Mouse (Mus musculus): ENCODE measurements around the gene Crybg2. TPM values are rescaled to one million over a fixed set of nuclear protein-coding genes. Genes with fewer than 3 reads are reported as not detected.

Gene Crybg2
- polyA plus RNA-seq (2014; fragmentation: Nextera tagmentation; extraction: Ambion mirVana): 0.72 and 1.9 TPM in 2 replicates

DNA sequence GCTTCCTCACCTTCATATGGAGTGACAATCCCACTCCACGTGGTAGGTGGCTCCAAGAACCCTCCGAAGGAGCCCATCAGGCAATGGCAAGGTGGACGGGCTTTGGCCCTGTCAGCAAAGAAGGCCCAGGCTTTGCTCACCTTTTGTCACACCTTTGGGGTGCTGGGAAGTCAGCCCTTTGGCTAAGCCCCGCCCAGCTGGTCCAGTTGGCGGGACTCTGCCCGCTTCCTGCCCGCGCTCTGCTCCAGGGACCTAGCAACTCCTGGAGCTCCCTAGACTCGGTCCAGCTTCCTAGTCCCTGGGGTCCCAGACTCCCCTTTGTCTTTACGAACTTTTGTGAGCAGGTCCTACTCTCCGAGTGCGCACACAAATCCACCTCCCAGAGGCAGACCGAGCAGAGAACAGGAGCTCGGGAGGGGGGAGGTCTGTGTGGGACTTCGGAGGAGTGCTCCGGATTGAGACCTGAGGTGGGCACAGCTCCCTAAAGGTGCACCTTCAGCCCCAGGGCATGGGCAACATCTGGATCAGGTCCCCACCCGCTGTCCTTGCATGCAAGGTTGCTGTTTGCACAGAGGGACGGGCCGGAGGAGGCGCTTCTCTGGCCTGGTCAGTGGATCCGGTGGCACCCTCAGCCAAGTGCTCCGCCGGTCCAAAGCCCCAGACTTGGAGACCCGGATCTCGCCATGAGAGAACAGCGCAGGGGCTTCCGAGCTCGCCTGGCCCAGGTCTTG lies at the start of gene Crybg2:
Crybg2 (plus strand) TSS at position 681 of the 731 bp plus-strand sequence.
- H3K4me3 ChIP-seq (ENCODE audit: low read depth, low read length): no peak within 1 kb of the TSS
- no peaks in the 10 kb centered on the region for H3K9me3 ChIP-seq (replicated peaks; ENCODE audit: control insufficient read depth, low read length)
- H3K27ac ChIP-seq (ENCODE audit: low read depth, low read length): no peak within 1 kb of the TSS
- DNase-seq (ENCODE audit: low spot score) (no peak), ATAC-seq (no peak)
- no peak within 1 kb of the TSS for H3K4me2 ChIP-seq (ENCODE audit: low read length)
- 46% methylated on average over 28 of the region's 28 CpGs for WGBS
- H3K27me3 ChIP-seq (replicated peaks; ENCODE audit: control insufficient read depth, insufficient read depth, low read length): no peaks in the 10 kb centered on the region
- H3K36me3 ChIP-seq (ENCODE audit: control insufficient read depth, insufficient read depth, low read length): no peaks in the 10 kb centered on the region
- H3K9ac ChIP-seq (ENCODE audit: low read length): no peak within 1 kb of the TSS
- no peaks in the 10 kb centered on the region for H3K4me1 ChIP-seq (ENCODE audit: control insufficient read depth, insufficient read depth, low read length)

DNA sequence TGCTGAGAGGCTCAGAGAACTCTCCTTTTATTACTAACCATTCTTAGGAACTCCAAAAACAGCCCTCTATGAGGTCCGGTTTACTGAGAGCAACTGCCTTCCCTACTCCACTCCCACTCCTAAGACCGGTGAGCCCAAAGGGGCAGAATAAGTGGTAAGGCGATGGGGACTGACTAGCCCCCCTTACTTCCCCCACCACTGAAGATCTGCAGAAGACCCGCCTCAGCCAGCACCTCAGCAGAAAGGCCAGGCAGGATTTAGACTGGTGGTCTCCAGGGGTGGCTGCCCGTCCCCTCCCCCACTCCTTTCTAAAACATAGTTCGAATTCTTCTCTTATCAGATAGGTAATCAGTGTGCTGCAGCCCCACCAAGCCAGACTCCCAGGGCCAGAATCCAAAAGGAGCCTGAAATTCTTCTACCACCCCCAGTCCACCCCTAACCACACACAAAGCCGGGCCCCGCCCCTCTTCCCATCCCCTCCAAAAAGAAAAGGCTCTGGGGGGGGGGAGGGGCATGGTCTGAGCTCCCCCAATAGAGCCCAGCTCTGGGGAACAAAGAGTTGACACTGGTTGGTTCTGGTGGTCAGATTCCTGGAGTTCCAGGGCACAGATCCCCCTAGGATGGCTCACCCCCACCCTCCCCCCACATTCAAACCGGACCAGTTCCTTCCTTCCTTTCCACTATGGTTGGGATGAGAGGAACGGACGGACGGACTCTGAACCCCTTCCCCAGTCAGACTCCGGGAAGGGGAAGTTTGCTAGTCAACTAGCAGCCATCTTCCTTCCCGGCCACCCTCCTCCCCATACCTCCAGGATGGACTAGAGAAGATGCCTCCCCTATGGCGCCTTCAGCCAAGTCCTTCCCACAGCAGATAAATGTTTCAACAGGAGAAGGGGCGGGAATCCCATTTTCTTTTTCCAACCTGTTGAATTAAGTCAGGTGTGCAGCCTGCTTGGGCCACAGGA lies 48.9 kb upstream of the Crybg2 start:
- ATAC-seq (no peak), DNase-seq (ENCODE audit: low spot score) (no peak)
- no peak overlapping the region for H3K4me2 ChIP-seq (ENCODE audit: low read length)
- H3K9ac ChIP-seq (ENCODE audit: low read length): no peak overlapping the region
- H3K9me3 ChIP-seq (replicated peaks; ENCODE audit: control insufficient read depth, low read length): no peaks in the 10 kb centered on the region
- no peak overlapping the region for H3K27ac ChIP-seq (ENCODE audit: low read depth, low read length)
- H3K36me3 ChIP-seq (ENCODE audit: control insufficient read depth, insufficient read depth, low read length): no peaks in the 10 kb centered on the region
- H3K27me3 ChIP-seq (replicated peaks; ENCODE audit: control insufficient read depth, insufficient read depth, low read length): no peaks in the 10 kb centered on the region
- WGBS: 6% methylated on average over 16 of the region's 16 CpGs
- no peaks in the 10 kb centered on the region; the same call in 1 of the 2 replicates for H3K4me1 ChIP-seq (ENCODE audit: control insufficient read depth, insufficient read depth, low read length)
- no peak overlapping the region for H3K4me3 ChIP-seq (ENCODE audit: low read depth, low read length)

DNA sequence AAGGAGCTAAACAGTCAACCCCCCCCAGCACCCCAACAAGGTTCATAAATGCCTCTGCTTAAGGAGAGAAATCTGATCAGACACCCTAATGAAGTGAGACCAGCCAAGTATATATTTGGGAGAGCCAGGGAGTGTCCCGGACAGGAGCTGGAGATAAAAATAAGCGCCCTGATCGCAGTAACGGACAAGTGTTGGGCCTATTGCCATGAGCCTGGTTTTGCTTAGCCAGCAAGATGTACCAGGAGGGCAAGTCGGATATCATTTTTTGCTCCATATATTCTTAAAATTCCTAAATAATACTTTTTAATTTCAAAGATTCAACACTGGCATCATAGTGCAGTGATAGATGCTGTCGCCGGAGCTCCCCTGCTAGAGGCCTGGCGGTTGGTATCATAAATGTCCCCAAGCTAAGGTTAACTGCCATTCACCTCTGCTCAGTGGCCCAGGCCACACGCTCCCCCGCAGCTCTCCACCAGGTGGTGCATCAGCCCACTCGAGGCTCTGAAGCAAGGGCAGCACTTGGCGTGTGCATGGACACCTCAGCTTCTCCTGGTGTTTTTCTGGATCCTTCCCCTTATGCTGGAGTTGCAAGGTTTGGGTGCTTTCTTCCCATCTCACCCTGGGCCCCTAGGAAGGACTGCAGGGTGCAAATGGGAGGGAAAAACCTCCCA lies 47.6 kb upstream of the Crybg2 start:
- no peak for DNase-seq (ENCODE audit: low spot score)
- H3K4me2 ChIP-seq (ENCODE audit: low read length): no peak overlapping the region

DNA sequence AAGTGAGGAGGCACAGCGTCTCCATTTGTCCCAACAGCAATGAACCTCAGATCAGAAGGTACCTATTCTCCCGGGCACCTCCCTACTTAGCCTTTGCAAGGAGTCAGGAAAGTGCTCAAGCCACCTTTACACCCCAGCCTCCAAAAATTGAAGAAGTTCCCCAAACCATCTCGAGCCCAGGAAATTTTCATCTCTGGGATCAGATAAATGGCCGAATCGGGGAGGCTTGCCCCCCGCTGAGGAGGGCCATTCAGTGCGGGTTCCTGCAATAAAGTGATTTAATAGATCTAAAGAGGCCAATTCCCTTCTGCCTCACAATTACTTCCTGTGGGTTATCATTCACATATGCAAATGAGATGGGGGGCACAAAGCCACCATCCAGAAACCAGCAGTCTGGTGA lies 44.4 kb upstream of the Crybg2 start:
- H3K9ac ChIP-seq (ENCODE audit: low read length): no peak overlapping the region
- DNase-seq (ENCODE audit: low spot score): no peak
- peaks cover 14% of the 10 kb centered on the region for H3K4me1 ChIP-seq (ENCODE audit: control insufficient read depth, insufficient read depth, low read length)
- no peaks in the 10 kb centered on the region for H3K36me3 ChIP-seq (ENCODE audit: control insufficient read depth, insufficient read depth, low read length)
- H3K9me3 ChIP-seq (replicated peaks; ENCODE audit: control insufficient read depth, low read length): no peaks in the 10 kb centered on the region
- no peak overlapping the region for H3K4me2 ChIP-seq (ENCODE audit: low read length)
- H3K4me3 ChIP-seq (ENCODE audit: low read depth, low read length): no peak overlapping the region
- 4% methylated on average over 7 of the region's 7 CpGs for WGBS
- no peak for ATAC-seq
- no peak overlapping the region for H3K27ac ChIP-seq (ENCODE audit: low read depth, low read length)
- peaks cover 17% of the 10 kb centered on the region for H3K27me3 ChIP-seq (replicated peaks; ENCODE audit: control insufficient read depth, insufficient read depth, low read length)

More for the DNA sequence above, 47.6 kb upstream of the Crybg2 start:
- Histone ChIP-seq H3K27ac (ENCODE audit: low read depth, low read length) (no peak overlapping the region), H3K4me3 (ENCODE audit: low read depth, low read length) (no peak overlapping the region), H3K9me3 (replicated peaks; ENCODE audit: control insufficient read depth, low read length) (no peaks in the 10 kb centered on the region), H3K4me1 (ENCODE audit: control insufficient read depth, insufficient read depth, low read length) (peaks cover 5% of the 10 kb centered on the region), H3K9ac (ENCODE audit: low read length) (no peak overlapping the region), H3K27me3 (replicated peaks; ENCODE audit: control insufficient read depth, insufficient read depth, low read length) (peaks cover 8% of the 10 kb centered on the region), H3K36me3 (ENCODE audit: control insufficient read depth, insufficient read depth, low read length) (no peaks in the 10 kb centered on the region)
- no peak for ATAC-seq
- 46% methylated on average over 12 of the region's 12 CpGs for WGBS

DNA sequence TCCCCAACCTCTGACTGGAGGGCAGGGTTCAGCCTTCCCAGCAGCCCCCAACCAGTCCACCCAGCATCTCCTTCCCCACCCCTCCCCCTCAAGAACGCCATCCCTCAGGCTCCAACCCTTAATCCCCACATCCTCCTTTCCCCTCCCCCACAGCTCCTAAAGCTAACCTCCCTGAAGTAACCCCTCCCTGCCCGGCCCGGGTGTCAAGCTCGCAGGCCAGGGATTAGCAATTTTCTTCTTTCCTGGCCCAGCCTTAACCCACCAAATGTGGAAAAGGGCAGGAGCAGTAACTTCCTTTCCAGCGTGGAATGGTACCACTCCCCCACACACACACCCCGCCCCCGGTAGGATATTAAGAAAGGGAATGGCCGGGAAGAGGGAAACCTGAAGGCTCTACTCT lies 43.8 kb upstream of the Crybg2 start:
- H3K27me3 ChIP-seq (replicated peaks; ENCODE audit: control insufficient read depth, insufficient read depth, low read length): peaks cover 17% of the 10 kb centered on the region
- H3K27ac ChIP-seq (ENCODE audit: low read depth, low read length): no peak overlapping the region
- H3K9me3 ChIP-seq (replicated peaks; ENCODE audit: control insufficient read depth, low read length): no peaks in the 10 kb centered on the region
- WGBS: 2% methylated on average over 8 of the region's 8 CpGs
- H3K36me3 ChIP-seq (ENCODE audit: control insufficient read depth, insufficient read depth, low read length): no peaks in the 10 kb centered on the region
- no peak overlapping the region for H3K4me2 ChIP-seq (ENCODE audit: low read length)
- DNase-seq (ENCODE audit: low spot score) (no peak), ATAC-seq (no peak)
- no peak overlapping the region for H3K4me3 ChIP-seq (ENCODE audit: low read depth, low read length)
- H3K4me1 ChIP-seq (ENCODE audit: control insufficient read depth, insufficient read depth, low read length): peaks cover 14% of the 10 kb centered on the region
- no peak overlapping the region for H3K9ac ChIP-seq (ENCODE audit: low read length)

DNA sequence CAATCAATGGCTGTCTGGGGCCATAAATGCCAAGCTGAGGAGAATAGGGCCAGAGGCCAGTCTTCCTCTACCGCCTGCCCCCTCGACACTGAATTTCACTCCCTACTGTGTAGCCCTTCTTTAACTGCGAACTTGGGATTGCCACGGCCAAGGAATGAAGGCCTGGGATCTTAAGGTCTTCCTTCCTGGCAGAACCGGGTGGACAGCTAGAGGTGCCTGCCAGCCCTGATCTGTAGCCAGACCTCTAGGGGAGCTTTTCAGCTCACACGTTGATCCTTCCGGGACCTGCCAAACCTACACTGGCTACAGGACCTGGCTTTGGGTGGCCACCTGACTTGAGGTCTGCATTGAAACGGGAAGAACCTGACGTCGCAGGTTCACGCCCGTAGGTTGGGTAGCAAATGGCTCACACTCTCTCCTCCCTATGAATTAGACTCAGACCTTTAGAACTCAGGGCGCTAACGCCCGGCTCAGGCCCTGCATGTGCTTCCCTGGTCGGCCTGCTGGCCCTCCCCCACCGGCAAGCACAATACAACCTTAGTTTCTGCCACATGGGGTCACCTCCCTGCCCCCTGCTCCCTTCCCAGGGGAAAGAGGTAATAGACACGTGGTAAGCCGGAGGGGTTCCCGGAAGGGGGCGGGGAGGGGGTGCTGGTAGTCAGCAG lies 43.3 kb upstream of the Crybg2 start:
- H3K27ac ChIP-seq (ENCODE audit: low read depth, low read length): no peak overlapping the region
- DNase-seq (ENCODE audit: low spot score) (no peak), ATAC-seq (no peak)
- no peaks in the 10 kb centered on the region for H3K9me3 ChIP-seq (replicated peaks; ENCODE audit: control insufficient read depth, low read length)
- H3K36me3 ChIP-seq (ENCODE audit: control insufficient read depth, insufficient read depth, low read length): no peaks in the 10 kb centered on the region
- H3K9ac ChIP-seq (ENCODE audit: low read length): 0 out of 2 replicates have a peak overlapping the region, but pooled peaks have one; percentile 45
- peaks cover 14% of the 10 kb centered on the region for H3K4me1 ChIP-seq (ENCODE audit: control insufficient read depth, insufficient read depth, low read length)
- peaks cover 17% of the 10 kb centered on the region for H3K27me3 ChIP-seq (replicated peaks; ENCODE audit: control insufficient read depth, insufficient read depth, low read length)
- H3K4me2 ChIP-seq (ENCODE audit: low read length): peak overlapping the region; percentile 50
- H3K4me3 ChIP-seq (ENCODE audit: low read depth, low read length): peak overlapping the region; percentile 24; the same call in 1 of the 2 replicates
- WGBS: 5% methylated on average over 21 of the region's 21 CpGs

DNA sequence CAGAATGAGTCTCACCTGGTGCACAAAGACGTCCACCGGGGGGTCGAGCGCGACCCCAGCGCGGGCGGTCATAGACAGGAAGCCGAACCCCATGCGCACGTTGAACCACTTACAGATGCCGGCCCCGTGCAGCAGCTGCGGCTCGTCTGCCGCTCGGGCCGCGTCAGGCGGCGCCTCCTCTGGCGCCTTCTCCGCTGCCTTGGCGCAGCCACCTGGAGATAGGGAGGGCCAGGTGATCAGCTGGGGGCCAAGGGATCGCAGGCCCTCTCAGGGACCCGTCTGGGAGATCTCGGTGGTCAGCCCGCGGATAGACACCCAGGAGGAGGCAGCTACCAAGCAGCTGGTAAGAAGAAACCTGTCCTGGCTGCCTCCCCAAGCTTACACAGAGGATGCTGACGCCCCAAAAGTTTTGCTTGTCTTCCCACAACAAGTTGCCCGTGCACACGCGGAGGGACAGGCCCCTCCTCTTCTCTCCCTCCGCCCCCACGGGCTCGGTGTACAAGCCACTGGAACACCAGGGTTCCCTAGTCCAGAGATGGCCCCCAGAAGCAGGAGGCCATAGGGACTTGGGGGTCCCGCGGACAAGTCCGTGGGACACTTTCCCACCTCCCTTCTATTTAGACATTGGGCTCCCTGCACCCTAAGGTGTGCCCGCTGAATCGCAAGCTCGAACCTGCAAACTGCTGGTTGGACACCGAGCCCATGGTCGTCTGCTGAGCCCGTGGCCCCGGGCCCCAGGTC lies 42.4 kb upstream of the Crybg2 start:
- Histone ChIP-seq H3K4me3 (ENCODE audit: low read depth, low read length) (peak overlapping the region; percentile 24), H3K4me1 (ENCODE audit: control insufficient read depth, insufficient read depth, low read length) (peaks cover 14% of the 10 kb centered on the region), H3K27ac (ENCODE audit: low read depth, low read length) (no peak overlapping the region), H3K9me3 (replicated peaks; ENCODE audit: control insufficient read depth, low read length) (no peaks in the 10 kb centered on the region), H3K9ac (ENCODE audit: low read length) (peak overlapping the region; percentile 45; the same call in 1 of the 2 replicates), H3K36me3 (ENCODE audit: control insufficient read depth, insufficient read depth, low read length) (no peaks in the 10 kb centered on the region), H3K4me2 (ENCODE audit: low read length) (peak overlapping the region; percentile 50), H3K27me3 (replicated peaks; ENCODE audit: control insufficient read depth, insufficient read depth, low read length) (peaks cover 17% of the 10 kb centered on the region)
- DNase-seq (ENCODE audit: low spot score): peak; percentile 23
- WGBS: under 1% methylated on average over 45 of the region's 46 CpGs
- no peak for ATAC-seq

DNA sequence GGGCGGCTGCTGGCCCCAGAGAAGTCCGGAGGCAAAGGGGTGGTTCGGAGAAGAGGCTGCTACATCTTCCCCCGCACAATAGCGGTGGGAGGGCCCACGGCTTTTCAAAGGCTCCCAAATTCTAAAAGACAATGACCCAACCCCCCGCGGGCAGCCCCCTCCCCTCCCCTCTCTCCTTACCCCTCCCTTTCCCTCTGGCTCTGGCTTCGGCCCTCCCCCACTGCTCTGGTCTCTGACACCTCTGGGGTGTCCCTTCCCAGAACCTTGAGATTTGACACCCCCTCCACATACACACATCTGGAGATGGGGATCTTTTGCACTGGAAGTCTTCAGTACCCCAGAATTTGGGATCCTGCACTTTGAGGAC lies 41.9 kb upstream of the Crybg2 start, which contains the start of gene Lin28a:
Lin28a (minus strand) TSS at position 63 of the 367 bp plus-strand sequence.
- H3K27me3 ChIP-seq (replicated peaks; ENCODE audit: control insufficient read depth, insufficient read depth, low read length): peaks cover 17% of the 10 kb centered on the region
- peak within 1 kb of the TSS; percentile 24 for H3K4me3 ChIP-seq (ENCODE audit: low read depth, low read length)
- 0 out of 2 replicates have a peak within 1 kb of the TSS, but pooled peaks have one; percentile 44 for H3K27ac ChIP-seq (ENCODE audit: low read depth, low read length)
- no peaks in the 10 kb centered on the region for H3K36me3 ChIP-seq (ENCODE audit: control insufficient read depth, insufficient read depth, low read length)
- peak within 1 kb of the TSS; percentile 50 for H3K4me2 ChIP-seq (ENCODE audit: low read length)
- no peaks in the 10 kb centered on the region for H3K9me3 ChIP-seq (replicated peaks; ENCODE audit: control insufficient read depth, low read length)
- ATAC-seq (no peak), DNase-seq (ENCODE audit: low spot score) (no peak)
- peaks cover 14% of the 10 kb centered on the region for H3K4me1 ChIP-seq (ENCODE audit: control insufficient read depth, insufficient read depth, low read length)
- 1% methylated on average over 9 of the region's 9 CpGs for WGBS
- peak within 1 kb of the TSS; percentile 45; the same call in 1 of the 2 replicates for H3K9ac ChIP-seq (ENCODE audit: low read length)
